Mouse (Mus musculus): ENCODE data around the gene Btbd35f23. TPM values are rescaled to one million over a fixed set of nuclear protein-coding genes. Genes with fewer than 3 reads are reported as not detected.

The Btbd35f23 gene
- polyA plus RNA-seq (2014; fragmentation: Illumina TruSeq; extraction: RNeasy Lipid Tissue Mini Kit (QIAGEN cat#74804); ENCODE audit: insufficient read depth, low read depth, low replicate concordance) = not detected

GRCm38 (mm10) chrX:3076575-3076974, at the start of gene Btbd35f23:
Gene Btbd35f23 (plus strand): TSS chrX:3076875.

Other genes with a start within 250 kb of the Btbd35f23 start
- gene Btbd35f24, start 119.0 kb downstream of the Btbd35f23 start, polyA plus RNA-seq (2014; fragmentation: Illumina TruSeq; extraction: RNeasy Lipid Tissue Mini Kit (QIAGEN cat#74804); ENCODE audit: insufficient read depth, low read depth, low replicate concordance) = not detected